Comparison of ENCODE assay signal across 9 mouse cellular contexts in the genomic region with DNA sequence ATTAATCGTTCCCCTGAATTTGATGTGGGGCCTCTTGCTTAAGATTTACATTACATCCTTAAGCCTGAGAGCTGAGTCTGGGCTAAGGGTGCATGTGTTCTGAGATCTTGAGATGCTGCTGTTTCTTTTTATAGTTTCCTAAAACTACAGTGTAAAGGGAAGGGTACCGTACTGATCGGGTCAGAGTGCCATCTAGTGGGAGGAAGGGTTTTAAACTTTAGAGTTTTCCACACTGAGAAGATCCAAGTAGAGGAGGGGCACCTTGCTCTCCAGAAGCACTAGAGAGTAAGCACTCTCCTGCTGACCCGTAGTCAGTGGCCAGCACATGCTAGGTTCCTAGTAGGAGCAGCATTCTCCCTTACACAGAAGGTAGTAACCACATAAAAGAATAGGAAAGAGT. TPM values are rescaled to one million over a fixed set of nuclear protein-coding genes. Genes with fewer than 3 reads are reported as not detected.
DNase-seq lines count a peak whose midpoint lies in the region; ATAC-seq and TF ChIP-seq lines count a peak whose summit lies in the region.
"Had no signal": no experiment of that assay in that cellular context is flagged by ENCODE, and none has a peak within 500 bp of the region (broad histone marks: within the 10 kb centered on the region; RNA-seq: fewer than 3 reads in every experiment).

No protein-coding gene starts in this region.

- no peak overlapping the region for H3K4me3 ChIP-seq in forebrain, embryonic 13.5 days
- no peak overlapping the region for H3K4me3 ChIP-seq in forebrain, embryonic 10.5 days
- H3K4me3 ChIP-seq in liver, embryonic 14.5 days (ENCODE audit: insufficient read depth in 1 of 2, low read depth in 2 of 2, low read length in 2 of 2), result no peak overlapping the region
- H3K4me3 ChIP-seq: embryonic facial prominence, embryonic 13.5 days had no signal

- peaks cover 21% of the 10 kb centered on the region for H3K36me3 ChIP-seq in forebrain, embryonic 13.5 days (ENCODE audit: poor library complexity, severe bottlenecking)
- H3K36me3 ChIP-seq in forebrain, embryonic 10.5 days (replicated peaks), result peaks cover 67% of the 10 kb centered on the region
- H3K36me3 ChIP-seq in liver, embryonic 14.5 days (replicated peaks; ENCODE audit: control insufficient read depth, insufficient read depth, low read depth), result peaks cover 14% of the 10 kb centered on the region

- no peak overlapping the region for H3K9ac ChIP-seq in forebrain, embryonic 13.5 days
- H3K9ac ChIP-seq in liver, embryonic 14.5 days (replicated peaks), result no peak overlapping the region
- H3K9ac ChIP-seq: embryonic facial prominence, embryonic 13.5 days had no signal

- H3K4me2 ChIP-seq in forebrain, embryonic 13.5 days, result no peak overlapping the region
- H3K4me2 ChIP-seq in liver, embryonic 14.5 days (ENCODE audit: low read depth), result no peak overlapping the region
- H3K4me2 ChIP-seq: embryonic facial prominence, embryonic 13.5 days had no signal

- TF ChIP-seq CTCF in liver, embryonic 14.5 days (IDR thresholded peaks at IDR 0.05; ENCODE audit: low read depth), result peak; percentile 36; the same call in 1 of the 2 replicates

- TF ChIP-seq EP300 in liver, embryonic 14.5 days (IDR thresholded peaks at IDR 0.05; ENCODE audit: low read depth), result no peak

- 51% methylated on average over 4 of the region's 4 CpGs for WGBS in forebrain, embryonic 13.5 days
- 72% methylated on average over 4 of the region's 4 CpGs for whole genome bisulfite sequencing in forebrain, embryonic 10.5 days
- 54% methylated on average over 4 of the region's 4 CpGs for WGBS in liver, embryonic 14.5 days (ENCODE audit: insufficient replicate concordance)

- no peaks in the 10 kb centered on the region for H3K9me3 ChIP-seq in forebrain, embryonic 13.5 days (replicated peaks)
- H3K9me3 ChIP-seq in forebrain, embryonic 10.5 days, result no peaks in the 10 kb centered on the region
- no peaks in the 10 kb centered on the region for H3K9me3 ChIP-seq in liver, embryonic 14.5 days (ENCODE audit: control insufficient read depth, low read length)
- H3K9me3 ChIP-seq: embryonic facial prominence, embryonic 13.5 days had no signal

- DNase-seq in forebrain, embryonic 10.5 days (ENCODE audit: extremely low spot score, low spot score), result no peak
- DNase-seq in liver, embryonic 14.5 days (ENCODE audit: low read depth in 3 of 3, low spot score in 3 of 3), result no peak
- DNase-seq in liver (no peak), ZHBTc4 (ENCODE audit: low read depth, low spot score) (peak; percentile 16)
- peak; percentile 19 for DNase-seq in lung, postnatal 36 days
- DNase-seq in frontal cortex, postnatal 10 days (ENCODE audit: low spot score in 2 of 2), result no peak
- no peak for DNase-seq in ovary, postnatal 14 days (ENCODE audit: low spot score)

- peak; percentile 38; the same call in 1 of the 2 replicates for ATAC-seq in forebrain, embryonic 13.5 days
- ATAC-seq in liver, embryonic 14.5 days (ENCODE audit: insufficient read depth), result no peak

- H3K27me3 ChIP-seq in forebrain, embryonic 13.5 days, result no peaks in the 10 kb centered on the region
- H3K27me3 ChIP-seq in forebrain, embryonic 10.5 days (ENCODE audit: poor library complexity, severe bottlenecking), result peaks cover 10% of the 10 kb centered on the region
- no peaks in the 10 kb centered on the region for H3K27me3 ChIP-seq in liver, embryonic 14.5 days (ENCODE audit: control insufficient read depth, insufficient read depth, low read length)
- H3K27me3 ChIP-seq: embryonic facial prominence, embryonic 13.5 days had no signal

- no peaks in the 10 kb centered on the region for H3K4me1 ChIP-seq in forebrain, embryonic 13.5 days
- peaks cover 10% of the 10 kb centered on the region for H3K4me1 ChIP-seq in forebrain, embryonic 10.5 days
- peaks cover 0 to 3% of the 10 kb centered on the region in 2 experiments; a peak in 2 of 4 replicates for H3K4me1 ChIP-seq in liver, embryonic 14.5 days (replicated peaks; ENCODE audit: control insufficient read depth in 2 of 2, insufficient read depth in 2 of 2, low read length in 1 of 2)

- no peak overlapping the region for H3K27ac ChIP-seq in forebrain, embryonic 13.5 days
- no peak overlapping the region for H3K27ac ChIP-seq in forebrain, embryonic 10.5 days
- H3K27ac ChIP-seq in liver, embryonic 14.5 days, result no peak overlapping the region
- H3K27ac ChIP-seq: embryonic facial prominence, embryonic 13.5 days had no signal

RNA-seq across cellular contexts. Expression of a gene that starts 33.2 kb away (rescaled TPM):
- 47.6 and 53.3 TPM in 2 replicates for polyA plus RNA-seq in forebrain, embryonic 13.5 days (2015; fragmentation: Nextera tagmentation; extraction: Ambion mirVana)
- 70.2 TPM in 2 replicates for polyA plus RNA-seq in forebrain, embryonic 10.5 days (2016; fragmentation: Nextera tagmentation; extraction: Ambion mirVana)
- polyA plus RNA-seq in liver, embryonic 14.5 days (2012; rRNA removed), result 9.2 and 12.2 TPM in 2 replicates
- 20.1 and 25.7 TPM in 2 replicates for polyA plus RNA-seq in liver, embryonic 14.5 days (2014; fragmentation: Nextera tagmentation; extraction: Ambion mirVana)

RNA-seq across cellular contexts. Expression of a gene that starts 52.4 kb away (rescaled TPM):
- polyA plus RNA-seq in forebrain, embryonic 13.5 days (2015; fragmentation: Nextera tagmentation; extraction: Ambion mirVana), result 1.7 and 2.3 TPM in 2 replicates
- 2.8 and 4.2 TPM in 2 replicates for polyA plus RNA-seq in forebrain, embryonic 10.5 days (2016; fragmentation: Nextera tagmentation; extraction: Ambion mirVana)
- 10.8 and 17.3 TPM in 2 replicates for polyA plus RNA-seq in liver, embryonic 14.5 days (2012; rRNA removed)
- 26.2 and 28.6 TPM in 2 replicates for polyA plus RNA-seq in liver, embryonic 14.5 days (2014; fragmentation: Nextera tagmentation; extraction: Ambion mirVana)

Comparison
In these comparisons a context has a peak if more than half of its experiments do, and no peak if none do; other contexts are left out.
1. DNase-seq: peak in ZHBTc4 (single experiment) and lung, postnatal 36 days (single experiment); none in forebrain, embryonic 10.5 days (single experiment), liver, embryonic 14.5 days (0 of 3), liver (single experiment), frontal cortex, postnatal 10 days (0 of 2) and ovary, postnatal 14 days (single experiment).